Mouse (Mus musculus) liver, adult 2 months (tissue): Measurements from ENCODE around the gene Haghl. TPM values are rescaled to one million over a fixed set of nuclear protein-coding genes. Genes with fewer than 3 reads are reported as not detected.
A peak's percentile ranks its signal among the peaks of the same experiment; 100 is the strongest.
"Not testable (repeated sequence)": the region's sequence is repeated elsewhere in the genome, so short reads cannot be mapped to it uniquely, and the experiment has no call there.

Experiments
- DNase-seq: peaks from one replicate; pipeline ENCODE4 v3.0.0-alpha.2; 2011; ENCODE audit warnings: low read depth, low spot score; ENCODE audit errors: extremely low read depth
- H3K27ac ChIP-seq: fragments of 200-500 bp; replicated peaks from 2 replicates; pipeline ENCODE4 v1.5.1; 2012; ENCODE audit warnings: low read depth, mild to moderate bottlenecking, control low read depth, inconsistent platforms, low read length; ENCODE audit not compliant: insufficient read depth
- H3K27me3 ChIP-seq: fragments of 200-500 bp; 2 replicates; pipeline ENCODE4 v1.6.1; 2012; ENCODE audit warnings: mild to moderate bottlenecking, moderate library complexity, low read length, inconsistent platforms; ENCODE audit not compliant: control insufficient read depth, insufficient read depth
- H3K36me3 ChIP-seq: fragments of 200-500 bp; 2 replicates; pipeline ENCODE4 v1.6.1; 2012; ENCODE audit warnings: low read length, inconsistent platforms; ENCODE audit not compliant: control insufficient read depth, insufficient read depth
- H3K4me1 ChIP-seq: fragments of 200-500 bp; 2 replicates; pipeline ENCODE4 v1.6.1; 2011; ENCODE audit warnings: low read length; ENCODE audit not compliant: control insufficient read depth, insufficient read depth
- H3K4me3 ChIP-seq: fragments of 200-500 bp; 2 replicates; pipeline ENCODE4 v1.5.1; 2011; ENCODE audit warnings: low read depth, mild to moderate bottlenecking, control low read depth, low read length, moderate library complexity; ENCODE audit not compliant: insufficient read depth
- H3K79me2 ChIP-seq: fragments of 200-500 bp; 2 replicates; pipeline ENCODE4 v1.6.1; 2012; ENCODE audit warnings: inconsistent platforms, mild to moderate bottlenecking, low read length, moderate library complexity; ENCODE audit not compliant: control insufficient read depth, insufficient read depth
- H3K9ac ChIP-seq: fragments of 200-500 bp; 2 replicates; pipeline ENCODE4 v1.6.1; 2012; ENCODE audit warnings: low read depth, mild to moderate bottlenecking, control low read depth, inconsistent platforms, low read length
- CTCF ChIP-seq: fragments of 200-500 bp; IDR thresholded peaks from 2 replicates; pipeline ENCODE4 v1.5.1; 2011; ENCODE audit warnings: low read depth, low read length, control low read depth
- POLR2A ChIP-seq: fragments of 200-500 bp; IDR thresholded peaks from 2 replicates; pipeline ENCODE4 v1.6.1; 2011; ENCODE audit warnings: low read length, control low read depth; ENCODE audit not compliant: insufficient read depth; ENCODE audit errors: extremely low read depth
- WGBS: fragments of 180-500 bp; shearing (Covaris S2); methylation state at CpG from one replicate; pipeline ENCODE4 v1.1.7; 2018; 5-methylcytosine and 5-hydroxymethylcytosine counted together
- polyA plus RNA-seq: library from polyadenylated mRNA; depleted of rRNA; stranded (reverse); fragments of >200 nt; gene quantifications from 2 replicates; pipeline ENCODE4 v1.2.3, GENCODE M21; 2012; rRNA removed
- total RNA-seq: library from RNA; depleted of rRNA; stranded (reverse); fragments of >200 nt; gene quantifications from 2 replicates; pipeline ENCODE4 v1.2.3, GENCODE M21; 2014; rRNA removed

The Haghl gene
- total and polyA plus RNA-seq, 2 experiments: 6.0 to 14.1 TPM

DNA sequence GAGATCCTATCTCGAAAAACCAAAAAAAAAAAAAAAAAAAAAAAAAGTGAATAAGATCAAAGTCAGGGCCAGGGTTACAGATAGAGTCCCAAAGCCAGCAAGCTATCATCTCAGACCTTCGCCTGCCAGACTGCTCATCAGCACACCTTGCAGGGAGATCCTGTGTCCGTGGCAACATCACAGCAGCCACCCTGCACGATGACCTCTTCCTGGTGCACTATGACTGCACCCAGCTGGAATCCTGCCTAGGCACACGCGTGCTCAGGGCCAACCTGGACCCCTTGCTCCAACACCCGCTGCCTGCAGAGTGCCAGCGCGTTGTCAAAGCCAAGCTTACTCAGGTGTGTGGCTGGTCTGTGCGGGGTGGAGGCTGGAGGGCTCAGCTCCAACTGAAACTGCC, 41.2 kb downstream of the Haghl start:
- TF ChIP-seq POLR2A (no peak), CTCF (no peak)
- Histone ChIP-seq H3K9ac (no peak overlapping the region), H3K36me3 (no peaks in the 10 kb centered on the region), H3K27me3 (no peaks in the 10 kb centered on the region), H3K4me1 (no peaks in the 10 kb centered on the region), H3K4me3 (no peak overlapping the region), H3K27ac (no peak overlapping the region), H3K79me2 (no peaks in the 10 kb centered on the region)
- no peak for DNase-seq
- WGBS: 63% methylated on average over 10 of the region's 10 CpGs

DNA sequence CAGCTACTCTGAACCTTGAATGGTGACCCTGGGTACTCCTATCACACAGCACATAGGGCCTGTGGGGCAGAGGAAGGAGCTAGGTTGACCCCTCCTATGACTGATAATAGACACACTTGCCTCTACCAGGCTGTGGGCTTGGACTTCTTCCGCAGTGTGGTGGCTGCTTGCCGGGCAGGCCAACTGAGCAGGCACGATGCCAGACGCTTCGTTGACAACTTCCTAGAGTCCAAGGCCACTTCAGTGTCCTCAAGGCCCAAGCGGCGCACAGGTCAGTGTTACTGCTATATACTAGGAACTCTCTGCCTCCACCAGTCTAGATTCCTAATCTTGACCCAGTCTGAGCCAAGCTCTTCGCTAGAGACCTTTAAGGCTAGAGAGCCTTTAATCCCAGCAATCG, 41.6 kb downstream of the Haghl start:
- Histone ChIP-seq H3K4me1 (no peaks in the 10 kb centered on the region), H3K27me3 (no peaks in the 10 kb centered on the region), H3K27ac (no peak overlapping the region), H3K36me3 (no peaks in the 10 kb centered on the region), H3K9ac (no peak overlapping the region), H3K4me3 (no peak overlapping the region), H3K79me2 (no peaks in the 10 kb centered on the region)
- no peak for DNase-seq
- TF ChIP-seq CTCF (no peak), POLR2A (no peak)
- WGBS: 73% methylated on average over 9 of the region's 9 CpGs

DNA sequence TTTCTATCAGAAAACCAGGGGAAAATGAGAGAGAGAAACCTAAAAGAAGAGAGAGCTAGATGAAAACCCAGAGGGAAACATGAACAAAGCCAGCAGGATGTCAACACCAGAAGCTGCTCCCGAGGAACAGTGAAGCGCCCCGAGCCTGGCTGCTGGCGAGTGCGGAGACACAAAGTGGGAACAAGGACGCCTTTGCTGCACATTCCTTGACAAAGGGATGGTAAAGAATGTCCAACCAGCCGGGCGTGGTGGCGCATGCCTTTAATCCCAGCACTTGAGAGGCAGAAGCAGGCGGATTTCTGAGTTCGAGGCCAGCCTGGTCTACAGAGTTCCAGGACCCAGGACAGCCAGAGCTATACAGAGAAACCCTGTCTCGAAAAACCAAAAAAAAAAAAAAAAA, 44.0 kb downstream of the Haghl start:
- DNase-seq, H3K36me3 ChIP-seq, H3K27me3 ChIP-seq, H3K9ac ChIP-seq, H3K79me2 ChIP-seq, H3K27ac ChIP-seq, H3K4me1 ChIP-seq, H3K4me3 ChIP-seq: not testable (repeated sequence)
- 69% methylated on average over 12 of the region's 12 CpGs for WGBS

DNA sequence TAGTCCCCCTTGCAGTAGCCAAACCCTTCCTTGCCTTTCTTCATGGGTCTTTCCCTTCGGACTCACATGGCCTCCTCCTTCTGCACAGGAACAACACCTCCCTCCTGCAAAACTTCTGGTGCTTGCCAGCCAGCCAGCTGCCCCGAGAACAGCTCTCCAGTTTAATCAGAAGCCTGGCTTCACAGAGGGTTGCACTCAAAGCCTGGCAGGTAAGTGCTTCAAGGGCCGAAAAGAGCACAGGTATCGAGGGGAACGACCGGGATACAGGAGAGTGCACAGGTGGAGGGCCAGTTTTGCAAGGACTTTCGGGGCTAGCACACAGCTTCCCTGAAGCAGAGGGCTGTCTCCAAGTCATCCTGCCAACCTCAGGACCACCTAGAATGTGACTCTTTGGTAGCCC, 46.6 kb downstream of the Haghl start:
- TF ChIP-seq POLR2A (no peak), CTCF (no peak)
- H3K36me3 ChIP-seq: no peaks in the 10 kb centered on the region
- no peaks in the 10 kb centered on the region for H3K4me1 ChIP-seq
- H3K27ac ChIP-seq: no peak overlapping the region
- H3K27me3 ChIP-seq: no peaks in the 10 kb centered on the region
- no peak overlapping the region for H3K9ac ChIP-seq
- no peak for DNase-seq
- no peaks in the 10 kb centered on the region for H3K79me2 ChIP-seq
- 78% methylated on average over 7 of the region's 7 CpGs for WGBS
- no peak overlapping the region for H3K4me3 ChIP-seq

DNA sequence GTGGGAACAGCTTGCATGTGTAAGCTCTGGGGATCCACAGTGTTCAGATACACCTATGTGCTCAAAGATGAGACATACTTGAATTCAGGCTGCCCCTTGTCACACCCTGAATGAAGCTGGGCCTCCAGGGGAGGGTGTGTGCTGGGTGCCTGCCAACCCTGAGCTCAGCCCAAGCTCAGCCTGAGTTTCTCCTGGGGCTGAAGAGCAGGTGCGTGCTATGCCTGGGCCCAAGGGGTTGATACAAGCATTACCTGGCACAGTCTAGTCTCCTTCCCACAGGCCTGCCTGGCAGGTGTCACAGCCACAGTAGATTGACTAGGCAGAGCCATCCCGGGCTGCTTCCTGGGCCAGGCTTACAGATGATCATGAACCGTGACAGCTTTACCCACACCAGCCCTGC, 49.7 kb downstream of the Haghl start, which contains the start of gene Mslnl:
Mslnl (plus strand) TSS at position 298 of the 400 bp plus-strand sequence.
- Histone ChIP-seq H3K36me3 (no peaks in the 10 kb centered on the region), H3K79me2 (no peaks in the 10 kb centered on the region), H3K27me3 (no peaks in the 10 kb centered on the region), H3K27ac (no peak within 1 kb of the TSS), H3K4me1 (no peaks in the 10 kb centered on the region), H3K9ac (no peak within 1 kb of the TSS), H3K4me3 (no peak within 1 kb of the TSS)
- TF ChIP-seq CTCF (no peak), POLR2A (no peak)
- DNase-seq: no peak
- 85% methylated on average over 3 of the region's 3 CpGs for WGBS

DNA sequence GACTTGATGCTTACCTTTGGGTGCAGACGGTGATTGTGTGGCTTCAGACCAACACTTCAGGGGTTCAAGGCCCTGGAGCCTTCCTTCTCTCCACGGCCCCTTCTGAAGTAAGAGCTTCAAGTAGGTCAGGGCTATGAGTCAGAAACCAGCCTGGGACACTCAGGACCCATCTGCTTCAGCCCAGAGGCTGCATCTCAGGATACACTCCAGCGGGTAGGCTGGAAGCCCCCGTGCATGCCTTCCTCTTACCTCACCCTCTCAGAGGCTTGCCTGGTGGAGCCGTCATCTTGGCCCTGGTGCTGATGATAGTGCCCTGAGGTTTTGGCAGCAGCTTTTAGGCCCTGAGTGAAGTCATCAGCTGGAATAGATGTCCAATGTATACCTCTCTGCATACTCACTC, 50.2 kb downstream of the Haghl start:
- Histone ChIP-seq H3K36me3 (no peaks in the 10 kb centered on the region), H3K9ac (no peak overlapping the region)
- TF ChIP-seq CTCF (no peak), POLR2A (no peak)

DNA sequence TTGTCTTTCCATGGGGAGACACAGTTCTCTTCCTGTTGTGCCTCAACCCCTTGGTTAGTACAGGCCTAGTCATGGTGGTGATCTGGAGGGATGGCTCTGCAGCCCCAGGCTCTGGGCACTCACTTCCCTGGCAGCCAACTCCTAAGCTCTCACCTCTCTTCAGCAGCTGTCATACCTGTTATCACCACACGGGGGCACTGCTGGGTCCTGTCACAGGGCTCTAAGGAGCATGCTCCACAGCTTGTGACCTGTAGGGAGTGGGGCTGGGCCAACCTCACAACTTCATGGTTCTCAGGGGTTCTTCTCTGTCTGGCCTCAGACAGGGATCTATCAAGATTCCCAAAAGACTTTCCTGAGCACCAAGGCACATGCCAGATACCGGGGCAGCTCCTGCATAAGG, 53.4 kb downstream of the Haghl start:
- H3K27me3 ChIP-seq: no peaks in the 10 kb centered on the region
- DNase-seq: peak; percentile 61
- H3K9ac ChIP-seq: no peak overlapping the region
- no peaks in the 10 kb centered on the region for H3K79me2 ChIP-seq
- no peaks in the 10 kb centered on the region; the same call in 1 of the 2 replicates for H3K4me1 ChIP-seq
- no peak overlapping the region for H3K27ac ChIP-seq
- no peak overlapping the region for H3K4me3 ChIP-seq
- peak; percentile 95 for TF ChIP-seq CTCF
- TF ChIP-seq POLR2A: no peak
- H3K36me3 ChIP-seq: no peaks in the 10 kb centered on the region
- WGBS: 13% methylated on average over 2 of the region's 2 CpGs

More for the DNA sequence above, 50.2 kb downstream of the Haghl start:
- Histone ChIP-seq H3K79me2 (no peaks in the 10 kb centered on the region), H3K27me3 (no peaks in the 10 kb centered on the region), H3K27ac (no peak overlapping the region), H3K4me3 (no peak overlapping the region), H3K4me1 (no peaks in the 10 kb centered on the region)
- 85% methylated on average over 5 of the region's 5 CpGs for WGBS
- DNase-seq: no peak

Other genes with a start within 250 kb of the Haghl start
- gene Sox8, start 215.0 kb downstream of the Haghl start, total RNA-seq: not detected in 2 replicates
- gene Sox8, start 215.0 kb downstream of the Haghl start, polyA plus RNA-seq: not detected in 2 replicates
- gene Lmf1, start 206.6 kb downstream of the Haghl start, total RNA-seq: 26.9 and 31.3 TPM in 2 replicates
- 35.2 and 38.4 TPM in 2 replicates for gene Lmf1, start 206.6 kb downstream of the Haghl start, polyA plus RNA-seq
- not detected in 2 replicates for gene Gng13, start 68.5 kb downstream of the Haghl start, total RNA-seq
- gene Gng13, start 68.5 kb downstream of the Haghl start, polyA plus RNA-seq: not detected in 2 replicates
- 0.18 and 0.47 TPM in 2 replicates for gene Chtf18, start 58.3 kb downstream of the Haghl start, total RNA-seq
- 0.31 and 0.35 TPM in 2 replicates for gene Chtf18, start 58.3 kb downstream of the Haghl start, polyA plus RNA-seq
- gene Rpusd1, start 58.0 kb downstream of the Haghl start, total RNA-seq: 1.0 and 2.1 TPM in 2 replicates
- 7.3 and 9.0 TPM in 2 replicates for gene Rpusd1, start 58.0 kb downstream of the Haghl start, polyA plus RNA-seq
- gene Mslnl, start 49.6 kb downstream of the Haghl start, total RNA-seq: not detected in 2 replicates
- gene Mslnl, start 49.6 kb downstream of the Haghl start, polyA plus RNA-seq: not detected in 2 replicates
- 0.34 and 0.74 TPM in 2 replicates for gene Msln, start 31.3 kb downstream of the Haghl start, total RNA-seq
- gene Msln, start 31.3 kb downstream of the Haghl start, polyA plus RNA-seq: 1.1 and 2.0 TPM in 2 replicates
- gene Narfl, start 11.9 kb downstream of the Haghl start, total RNA-seq: 14.9 and 20.6 TPM in 2 replicates
- 19.4 and 22.5 TPM in 2 replicates for gene Narfl, start 11.9 kb downstream of the Haghl start, polyA plus RNA-seq
- not detected in 2 replicates for gene Ccdc78, start 907 bp upstream of the Haghl start, total RNA-seq
- gene Ccdc78, start 907 bp upstream of the Haghl start, polyA plus RNA-seq: 0.06 TPM in 1 of 2 replicates, not detected in the other
- 55.0 and 69.3 TPM in 2 replicates for gene Fam173a, start 7.2 kb upstream of the Haghl start, total RNA-seq
- 89.3 and 106 TPM in 2 replicates for gene Fam173a, start 7.2 kb upstream of the Haghl start, polyA plus RNA-seq
- gene AC134908.4, start 10.0 kb upstream of the Haghl start, total RNA-seq: 0.28 and 0.54 TPM in 2 replicates
- gene AC134908.4, start 10.0 kb upstream of the Haghl start, polyA plus RNA-seq: 0.35 and 0.37 TPM in 2 replicates
- gene Metrn, start 11.5 kb upstream of the Haghl start, total RNA-seq: 11.7 and 22.2 TPM in 2 replicates
- 21.6 and 37.1 TPM in 2 replicates for gene Metrn, start 11.5 kb upstream of the Haghl start, polyA plus RNA-seq
- gene Fbxl16, start 23.4 kb upstream of the Haghl start, total RNA-seq: 0.07 TPM in 1 of 2 replicates, not detected in the other
- gene Fbxl16, start 23.4 kb upstream of the Haghl start, polyA plus RNA-seq: 0.12 and 0.33 TPM in 2 replicates
- 13.3 and 15.6 TPM in 2 replicates for gene Wdr24, start 38.0 kb upstream of the Haghl start, total RNA-seq
- 23.9 and 24.8 TPM in 2 replicates for gene Wdr24, start 38.0 kb upstream of the Haghl start, polyA plus RNA-seq
- 25.6 and 30.5 TPM in 2 replicates for gene Jmjd8, start 43.2 kb upstream of the Haghl start, total RNA-seq
- gene Jmjd8, start 43.2 kb upstream of the Haghl start, polyA plus RNA-seq: 75.0 and 78.4 TPM in 2 replicates
- gene Stub1, start 47.7 kb upstream of the Haghl start, total RNA-seq: 50.4 and 55.3 TPM in 2 replicates
- 81.3 and 94.4 TPM in 2 replicates for gene Stub1, start 47.7 kb upstream of the Haghl start, polyA plus RNA-seq
- 0.40 and 0.74 TPM in 2 replicates for gene Rhbdl1, start 51.6 kb upstream of the Haghl start, total RNA-seq
- 3.8 and 5.5 TPM in 2 replicates for gene Rhbdl1, start 51.6 kb upstream of the Haghl start, polyA plus RNA-seq
- 2.7 and 4.8 TPM in 2 replicates for gene Gm20683, start 56.1 kb upstream of the Haghl start, total RNA-seq
- gene Gm20683, start 56.1 kb upstream of the Haghl start, polyA plus RNA-seq: 19.1 and 26.9 TPM in 2 replicates
- 18.0 and 20.9 TPM in 2 replicates for gene Rhot2, start 59.2 kb upstream of the Haghl start, total RNA-seq
- gene Rhot2, start 59.2 kb upstream of the Haghl start, polyA plus RNA-seq: 63.0 and 71.1 TPM in 2 replicates
- 2.7 and 3.3 TPM in 2 replicates for gene Wdr90, start 75.8 kb upstream of the Haghl start, total RNA-seq
- gene Wdr90, start 75.8 kb upstream of the Haghl start, polyA plus RNA-seq: 9.0 and 14.1 TPM in 2 replicates
- gene Mcrip2, start 83.1 kb upstream of the Haghl start, total RNA-seq: 26.1 and 36.0 TPM in 2 replicates
- gene Mcrip2, start 83.1 kb upstream of the Haghl start, polyA plus RNA-seq: 139 and 141 TPM in 2 replicates
- gene Mettl26, start 89.4 kb upstream of the Haghl start, total RNA-seq: 129 and 131 TPM in 2 replicates
- 415 and 439 TPM in 2 replicates for gene Mettl26, start 89.4 kb upstream of the Haghl start, polyA plus RNA-seq
- 0.07 and 0.09 TPM in 2 replicates for gene Wfikkn1, start 95.2 kb upstream of the Haghl start, total RNA-seq
- 0.24 and 0.92 TPM in 2 replicates for gene Wfikkn1, start 95.2 kb upstream of the Haghl start, polyA plus RNA-seq
- 6.1 and 7.2 TPM in 2 replicates for gene Rab40c, start 134.1 kb upstream of the Haghl start, total RNA-seq
- 22.8 and 24.1 TPM in 2 replicates for gene Rab40c, start 134.1 kb upstream of the Haghl start, polyA plus RNA-seq
- gene Pigq, start 159.3 kb upstream of the Haghl start, total RNA-seq: 11.5 and 16.0 TPM in 2 replicates
- gene Pigq, start 159.3 kb upstream of the Haghl start, polyA plus RNA-seq: 51.6 and 52.5 TPM in 2 replicates
- 1.2 TPM in 1 of 2 replicates, not detected in the other for gene Nhlrc4, start 159.3 kb upstream of the Haghl start, total RNA-seq
- gene Nhlrc4, start 159.3 kb upstream of the Haghl start, polyA plus RNA-seq: 0.04 TPM in 1 of 2 replicates, not detected in the other
- not detected in 2 replicates for gene A930017K11Rik, start 166.9 kb upstream of the Haghl start, total RNA-seq
- gene A930017K11Rik, start 166.9 kb upstream of the Haghl start, polyA plus RNA-seq: not detected in 2 replicates
- 1.8 and 3.0 TPM in 2 replicates for gene Capn15, start 200.1 kb upstream of the Haghl start, total RNA-seq
- 16.8 and 23.3 TPM in 2 replicates for gene Capn15, start 200.1 kb upstream of the Haghl start, polyA plus RNA-seq